Mouse (Mus musculus) heart, adult 2 months (tissue): ENCODE data around the gene Socs7. TPM values are rescaled to one million over a fixed set of nuclear protein-coding genes. Genes with fewer than 3 reads are reported as not detected.

Source experiments
- DNase-seq, 2 experiments: peaks; one replicate each; pipeline ENCODE4 v3.0.0; 2021
- H3K27ac ChIP-seq: fragments of 200-600 bp; 2 replicates; pipeline ENCODE4 v1.8.1; 2022
- H3K27me3 ChIP-seq: fragments of 200-500 bp; 2 replicates; pipeline ENCODE4 v1.6.1; 2012; ENCODE audit warnings: mild to moderate bottlenecking, low read length, inconsistent platforms, mixed read lengths; ENCODE audit not compliant: control insufficient read depth, insufficient read depth
- H3K36me3 ChIP-seq: fragments of 200-500 bp; 2 replicates; pipeline ENCODE4 v1.6.1; 2012; ENCODE audit warnings: low read length, inconsistent platforms; ENCODE audit not compliant: control insufficient read depth, insufficient read depth
- H3K4me1 ChIP-seq: fragments of 200-500 bp; 2 replicates; pipeline ENCODE4 v1.6.1; 2011; ENCODE audit warnings: low read length; ENCODE audit not compliant: control insufficient read depth, insufficient read depth
- H3K4me3 ChIP-seq: fragments of 200-600 bp; 2 replicates; pipeline ENCODE4 v1.8.1; 2022
- H3K79me2 ChIP-seq: fragments of 200-500 bp; replicated peaks from 2 replicates; pipeline ENCODE4 v1.6.1; 2012; ENCODE audit warnings: mild to moderate bottlenecking, inconsistent platforms, low read length, moderate library complexity, mixed read lengths; ENCODE audit not compliant: control insufficient read depth, insufficient read depth
- H3K9ac ChIP-seq: fragments of 200-500 bp; 2 replicates; pipeline ENCODE4 v1.6.1; 2012; ENCODE audit warnings: low read depth, mild to moderate bottlenecking, control low read depth, inconsistent platforms, low read length, mixed read lengths
- CTCF ChIP-seq: fragments of 200-600 bp; IDR thresholded peaks from 2 replicates; pipeline ENCODE4 v1.8.1; 2022; ENCODE audit warnings: antibody characterized with exemption, mild to moderate bottlenecking, moderate library complexity
- EP300 ChIP-seq: fragments of 200-500 bp; IDR thresholded peaks from 2 replicates; pipeline ENCODE4 v1.6.1; 2011; ENCODE audit warnings: low read depth, low read length, control low read depth; ENCODE audit not compliant: insufficient read depth
- POLR2A ChIP-seq: fragments of 200-500 bp; IDR thresholded peaks from 2 replicates; pipeline ENCODE4 v1.6.1; 2011; ENCODE audit warnings: mild to moderate bottlenecking, low read depth, low read length, control low read depth; ENCODE audit not compliant: insufficient read depth
- WGBS: fragments of 180-500 bp; shearing (Covaris S2); methylation state at CpG from one replicate; pipeline ENCODE4 v1.1.7; 2018; 5-methylcytosine and 5-hydroxymethylcytosine counted together
- intact Hi-C: fragments of 180-260 bp; cut with DNase I; formaldehyde crosslinking; loops from one replicate; pipeline ENCODE4 v1.15.1; 2025
- polyA plus RNA-seq: library from polyadenylated mRNA; depleted of rRNA; stranded (reverse); fragments of >200 nt; gene quantifications from 2 replicates; pipeline ENCODE4 v1.2.3, GENCODE M21; 2012
- total RNA-seq, 2 experiments: library from RNA; stranded (reverse); gene quantifications; 2 replicates each; pipeline ENCODE4 v1.2.3; 2021

Gene Socs7
- total and polyA plus RNA-seq, 3 experiments: 8.9 to 22.8 (median 21.4) TPM

GRCm38 (mm10) chr11:97383764-97384163 is 21.4 kb downstream of the Socs7 start:
- no peak overlapping the region for H3K9ac ChIP-seq
- no peaks in the 10 kb centered on the region for H3K79me2 ChIP-seq
- DNase-seq: no peak
- intact Hi-C loops: no loop called here
- H3K27ac ChIP-seq: no peak overlapping the region
- no peak overlapping the region for H3K4me3 ChIP-seq
- TF ChIP-seq CTCF (no peak), EP300 (no peak), POLR2A (no peak)
- WGBS: 47% methylated on average over 2 of the region's 2 CpGs
- H3K4me1 ChIP-seq: no peaks in the 10 kb centered on the region
- H3K36me3 ChIP-seq: peaks cover 4% of the 10 kb centered on the region
- H3K27me3 ChIP-seq: no peaks in the 10 kb centered on the region

DNA sequence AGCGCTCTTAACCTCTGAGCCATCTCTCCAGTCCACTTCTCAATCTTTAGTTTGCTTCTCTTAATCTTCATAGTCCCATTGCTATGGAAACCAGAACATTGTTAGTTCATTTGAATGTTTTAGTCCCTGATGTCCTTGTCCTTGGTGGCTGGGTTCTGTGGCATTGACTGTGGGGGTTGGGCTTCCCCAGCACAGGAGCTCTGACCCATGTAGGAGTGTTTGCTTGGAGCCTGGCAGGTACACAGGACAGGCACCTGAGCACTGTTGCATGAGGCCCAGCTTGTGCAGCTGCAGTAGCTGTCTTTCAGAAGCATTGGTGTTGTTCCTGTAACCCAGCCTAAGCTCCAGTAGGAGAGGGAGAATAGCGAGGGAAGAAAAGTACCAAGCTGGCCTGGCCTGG is 25.5 kb downstream of the Socs7 start:
- DNase-seq: no peak
- Histone ChIP-seq H3K27ac (no peak overlapping the region), H3K27me3 (no peaks in the 10 kb centered on the region), H3K36me3 (peaks cover 4% of the 10 kb centered on the region), H3K79me2 (no peaks in the 10 kb centered on the region), H3K4me1 (no peaks in the 10 kb centered on the region), H3K9ac (no peak overlapping the region), H3K4me3 (no peak overlapping the region)
- intact Hi-C loops: no loop called here
- TF ChIP-seq CTCF (no peak), POLR2A (no peak), EP300 (no peak)
- 98% methylated on average over 2 of the region's 2 CpGs for WGBS

DNA sequence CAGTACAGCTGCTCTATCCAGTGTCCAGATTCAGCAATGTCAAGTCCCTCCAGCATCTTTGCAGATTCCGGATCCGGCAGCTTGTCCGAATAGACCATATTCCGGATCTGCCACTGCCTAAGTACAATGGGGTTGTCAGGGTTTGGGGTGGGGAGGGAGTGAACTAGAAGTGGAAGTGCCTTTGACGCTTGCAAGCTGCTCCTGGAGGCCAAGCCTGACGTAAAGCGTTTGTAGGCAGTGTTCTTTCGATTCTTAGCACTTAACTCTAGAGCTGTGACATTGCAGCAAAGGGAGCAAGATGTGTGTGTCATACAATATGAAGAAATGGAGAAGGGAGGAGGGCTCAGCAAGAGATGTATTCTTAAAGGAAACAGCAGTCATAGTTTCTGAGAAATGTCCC is 26.8 kb downstream of the Socs7 start:
- intact Hi-C loops: no loop called here
- no peak overlapping the region for H3K9ac ChIP-seq
- H3K79me2 ChIP-seq: no peaks in the 10 kb centered on the region
- TF ChIP-seq POLR2A (no peak), EP300 (no peak), CTCF (no peak)
- no peaks in the 10 kb centered on the region; the same call in 1 of the 2 replicates for H3K4me1 ChIP-seq
- no peaks in the 10 kb centered on the region for H3K27me3 ChIP-seq
- no peaks in the 10 kb centered on the region; the same call in none of the 2 replicates for H3K36me3 ChIP-seq
- WGBS: 85% methylated on average over 8 of the region's 8 CpGs
- no peak for DNase-seq
- no peak overlapping the region for H3K4me3 ChIP-seq
- H3K27ac ChIP-seq: no peak overlapping the region

DNA sequence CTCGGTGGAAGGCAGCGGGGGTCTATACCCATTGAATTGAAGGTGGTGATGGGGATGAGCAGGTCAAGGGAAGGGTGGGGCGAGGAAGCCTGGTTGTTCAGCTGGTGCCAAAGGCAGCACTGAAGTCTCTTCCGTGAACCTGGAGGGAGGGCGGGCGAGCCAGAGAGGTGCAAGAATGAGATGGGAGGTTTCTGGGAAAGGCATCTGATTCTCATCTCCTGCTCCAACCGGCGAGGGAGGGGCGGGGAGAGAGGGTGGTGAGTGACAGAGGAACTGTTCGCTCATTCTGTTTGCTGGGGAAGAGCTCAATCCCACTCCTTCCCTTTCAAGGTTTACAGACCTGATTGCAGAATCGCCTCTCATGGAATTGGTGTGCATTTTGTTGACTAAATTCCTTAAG is 31.3 kb downstream of the Socs7 start:
- WGBS: 71% methylated on average over 11 of the region's 11 CpGs
- H3K4me1 ChIP-seq: no peaks in the 10 kb centered on the region; the same call in 1 of the 2 replicates
- intact Hi-C loops: no loop called here
- no peaks in the 10 kb centered on the region; the same call in none of the 2 replicates for H3K36me3 ChIP-seq
- no peak overlapping the region for H3K27ac ChIP-seq
- H3K27me3 ChIP-seq: no peaks in the 10 kb centered on the region
- TF ChIP-seq POLR2A: no peak
- TF ChIP-seq CTCF: no peak
- TF ChIP-seq EP300: no peak
- no peak for DNase-seq
- no peak overlapping the region for H3K4me3 ChIP-seq
- H3K9ac ChIP-seq: no peak overlapping the region
- H3K79me2 ChIP-seq: no peaks in the 10 kb centered on the region

DNA sequence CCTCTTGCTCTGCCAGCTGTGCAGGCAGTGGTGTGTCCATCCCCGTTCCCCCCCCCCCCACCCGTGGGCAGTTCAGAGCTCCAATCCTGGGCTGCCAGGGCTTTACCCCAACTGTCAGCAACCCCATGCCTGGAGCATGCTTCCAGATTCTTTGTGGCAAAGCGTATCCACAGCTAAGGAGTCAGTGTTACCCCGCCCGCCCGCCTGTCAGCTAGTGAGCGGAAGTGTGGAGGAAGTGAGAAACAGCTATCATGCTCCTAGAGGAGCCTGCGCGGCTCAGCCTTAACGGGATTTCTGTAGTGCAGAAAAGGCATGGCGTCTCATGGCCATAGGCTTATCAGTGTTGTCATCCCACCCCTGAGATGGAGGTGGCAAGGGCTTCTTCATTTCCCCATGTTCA is 31.8 kb downstream of the Socs7 start:
- DNase-seq: no peak
- no peaks in the 10 kb centered on the region; the same call in none of the 2 replicates for H3K36me3 ChIP-seq
- TF ChIP-seq CTCF: no peak
- no peak for TF ChIP-seq POLR2A
- no peak for TF ChIP-seq EP300

DNA sequence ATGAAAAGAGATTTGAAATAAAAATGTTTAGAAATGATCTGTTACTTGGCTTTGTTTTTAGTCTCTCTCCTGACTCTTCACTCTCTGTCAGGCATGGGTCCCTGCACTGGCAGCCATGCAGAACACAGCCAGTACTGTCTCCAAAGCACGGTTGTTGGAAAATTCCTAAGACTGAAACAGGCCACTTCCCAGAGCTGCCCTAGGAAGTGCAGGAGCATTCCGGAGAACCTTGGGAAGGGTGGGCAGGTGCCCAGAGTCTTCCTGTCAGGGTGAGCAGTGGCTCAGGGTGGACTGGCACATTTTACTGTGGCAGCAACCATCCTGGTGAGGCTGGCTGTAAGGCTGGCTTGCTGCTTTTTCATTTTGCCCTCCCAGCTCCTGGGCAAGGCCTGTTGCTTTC is 36.2 kb downstream of the Socs7 start:
- H3K4me3 ChIP-seq: no peak overlapping the region
- H3K9ac ChIP-seq: no peak overlapping the region
- DNase-seq: no peak
- H3K27ac ChIP-seq: no peak overlapping the region
- H3K36me3 ChIP-seq: no peaks in the 10 kb centered on the region
- WGBS: 67% methylated on average over 2 of the region's 2 CpGs
- H3K4me1 ChIP-seq: no peaks in the 10 kb centered on the region; the same call in 1 of the 2 replicates
- no peaks in the 10 kb centered on the region for H3K27me3 ChIP-seq
- TF ChIP-seq CTCF (no peak), POLR2A (no peak), EP300 (no peak)
- intact Hi-C loops: no loop called here
- no peaks in the 10 kb centered on the region for H3K79me2 ChIP-seq

More for the DNA sequence above, 31.8 kb downstream of the Socs7 start:
- Histone ChIP-seq H3K4me3 (no peak overlapping the region), H3K9ac (no peak overlapping the region), H3K27me3 (no peaks in the 10 kb centered on the region), H3K27ac (no peak overlapping the region), H3K4me1 (no peaks in the 10 kb centered on the region; the same call in 1 of the 2 replicates), H3K79me2 (no peaks in the 10 kb centered on the region)
- intact Hi-C loops: no loop called here
- 41% methylated on average over 11 of the region's 11 CpGs for WGBS
